Mouse (Mus musculus): ENCODE results near the gene Fcnb.

- no peak for TF ChIP-seq POLR2A (IDR thresholded peaks at IDR 0.05; ENCODE audit: control insufficient read depth, extremely low read depth, insufficient read depth, low read length, poor library complexity)
- no peak for TF ChIP-seq CTCF (IDR thresholded peaks at IDR 0.05; ENCODE audit: borderline replicate concordance, control insufficient read depth, extremely low read depth, insufficient read depth, low read length, poor library complexity)
Measured at GRCm38 (mm10) chr2:28092099-28092498, 7.4 kb upstream of the Fcnb start.
